Mouse (Mus musculus): Measurements from ENCODE around the gene Atoh8.

DNA sequence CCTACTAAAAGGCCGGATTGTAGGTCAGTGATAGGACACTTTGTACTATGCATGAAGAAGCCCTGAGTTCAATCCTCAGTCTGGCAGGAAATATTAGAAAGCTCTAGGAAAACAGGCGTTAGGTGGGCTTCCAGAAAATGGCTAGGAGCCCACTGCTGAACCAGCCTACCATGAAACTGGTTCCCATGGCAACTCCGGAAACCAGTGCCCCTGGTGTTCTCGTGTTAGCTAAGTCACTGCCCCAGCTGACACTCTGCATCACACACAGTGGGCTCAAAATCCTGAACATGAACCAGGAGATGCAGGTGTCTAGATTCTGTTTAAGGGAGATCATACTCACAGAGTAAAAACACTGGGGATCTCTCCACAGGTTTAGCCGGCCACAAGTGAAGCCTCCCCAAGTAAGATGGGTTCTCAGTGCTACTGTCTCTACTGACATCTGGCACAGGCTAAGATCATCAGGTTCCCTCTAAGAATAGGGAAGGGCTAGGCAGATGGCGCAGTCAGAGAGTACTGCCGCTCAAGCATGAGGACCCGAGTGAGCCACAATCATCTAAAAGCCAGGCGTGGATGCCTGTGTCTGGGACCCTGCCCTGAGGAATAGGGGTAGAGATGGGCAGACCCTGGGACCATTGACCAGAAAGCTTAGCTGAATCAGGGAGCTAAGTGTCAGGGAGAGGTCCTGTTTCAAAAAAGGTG lies 32.9 kb upstream of the Atoh8 start:
- TF ChIP-seq CTCF (conservative IDR thresholded peaks at IDR 0.05 in 1 of 2, IDR thresholded peaks at IDR 0.05 in 1 of 2; ENCODE audit: low read depth in 2 of 2, low read length in 2 of 2) = no peak
- no peak for TF ChIP-seq IRF4 (IDR thresholded peaks at IDR 0.05; ENCODE audit: low read depth, low read length)
- TF ChIP-seq UBTF (IDR thresholded peaks at IDR 0.05; ENCODE audit: low read depth, low read length) = no peak
- no peak for TF ChIP-seq POLR2A (IDR thresholded peaks at IDR 0.05; ENCODE audit: low read depth, low read length)
- no peak for TF ChIP-seq JUND (conservative IDR thresholded peaks at IDR 0.05; ENCODE audit: low read depth, low read length)
- TF ChIP-seq CHD2 (IDR thresholded peaks at IDR 0.05; ENCODE audit: low read length) = no peak
- no peak for TF ChIP-seq CHD1 (IDR thresholded peaks at IDR 0.05; ENCODE audit: low read depth, low read length)
- no peak for TF ChIP-seq MEF2A (IDR thresholded peaks at IDR 0.05; ENCODE audit: borderline replicate concordance, low read depth, low read length)
- no peak for TF ChIP-seq ELF1 (IDR thresholded peaks at IDR 0.05; ENCODE audit: low read depth, low read length)
- no peak for TF ChIP-seq KAT2A (IDR thresholded peaks at IDR 0.05; ENCODE audit: insufficient replicate concordance, low read length)
- TF ChIP-seq NELFE (IDR thresholded peaks at IDR 0.05; ENCODE audit: low read depth, low read length) = no peak

Measured in CH12.LX (cell line).